In the genomic region with DNA sequence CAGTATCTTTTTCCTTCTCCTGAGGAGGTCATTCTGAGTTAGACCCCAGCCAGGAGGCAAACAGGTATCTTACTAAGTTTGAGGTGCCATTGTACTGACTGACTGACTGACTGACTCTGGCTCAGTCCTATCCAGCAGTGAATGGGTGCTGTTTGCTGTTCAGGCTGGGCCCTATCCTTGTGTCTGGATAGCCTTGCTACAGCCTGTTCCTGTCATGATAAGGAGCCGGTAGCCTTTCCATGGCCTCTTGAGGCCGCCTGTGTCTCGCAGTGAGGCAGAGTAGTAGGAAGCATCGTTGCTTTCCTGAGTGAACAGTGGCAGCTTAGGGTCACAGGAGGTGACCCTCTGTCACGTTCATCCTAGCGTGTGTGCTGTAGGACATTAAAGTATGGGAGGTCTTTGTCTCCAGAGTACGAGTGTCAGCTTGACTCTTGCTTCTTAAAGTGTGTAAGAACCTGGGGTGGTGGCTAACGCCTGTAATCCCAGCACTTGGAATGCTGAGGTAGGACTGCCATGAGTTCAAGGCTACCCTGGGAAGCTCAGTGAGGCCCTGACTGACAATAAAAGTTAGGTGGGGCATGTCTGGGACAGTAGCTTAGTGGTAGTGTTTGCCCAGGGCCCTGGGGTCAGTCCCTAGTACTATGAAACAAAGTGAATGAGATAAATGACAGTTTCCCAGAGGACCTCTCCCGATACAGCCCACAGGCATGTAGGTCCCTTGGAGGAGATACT, we compare ENCODE assay signal across 16 mouse cellular contexts. TPM values are rescaled to one million over a fixed set of nuclear protein-coding genes. Genes with fewer than 3 reads are reported as not detected.
DNase-seq lines count a peak whose midpoint lies in the region; ATAC-seq and TF ChIP-seq lines count a peak whose summit lies in the region.
"Had no signal": no experiment of that assay in that cellular context is flagged by ENCODE, and none has a peak within 500 bp of the region (broad histone marks: within the 10 kb centered on the region; RNA-seq: fewer than 3 reads in every experiment).

No protein-coding gene starts in this region.

- peaks cover 15% of the 10 kb centered on the region for H3K4me1 ChIP-seq in heart, embryonic 12.5 days (replicated peaks)
- H3K4me1 ChIP-seq in bone marrow, adult 2 months (ENCODE audit: control insufficient read depth, insufficient read depth, low read length): peaks cover 17% of the 10 kb centered on the region
- H3K4me1 ChIP-seq in liver, postnatal 0 days (ENCODE audit: insufficient read depth): peaks cover 55% of the 10 kb centered on the region
- H3K4me1 ChIP-seq: forebrain, embryonic 15.5 days had no signal

- no peak for TF ChIP-seq POLR2A in bone marrow, adult 2 months (IDR thresholded peaks at IDR 0.05; ENCODE audit: borderline replicate concordance, control insufficient read depth, low read depth, low read length)

- H3K36me3 ChIP-seq in heart, embryonic 12.5 days: peaks cover 77% of the 10 kb centered on the region
- peaks cover 55% of the 10 kb centered on the region for H3K36me3 ChIP-seq in liver, postnatal 0 days (replicated peaks; ENCODE audit: insufficient read depth, low read length)

- no peak for DNase-seq in heart, adult 18-20 months
- DNase-seq in liver, postnatal 0 days: peak; percentile 51
- no peak for DNase-seq in adrenal gland, adult 8-10 months
- DNase-seq in kidney, postnatal 36 days: no peak
- DNase-seq in left cerebral cortex, adult 18-20 months (ENCODE audit: low spot score in 2 of 2): no peak
- DNase-seq: adrenal gland, adult 2 months; gastrocnemius, postnatal 10 days; kidney, adult 18-20 months; lung, adult 18-20 months; right cerebral cortex, adult 18-20 months had no signal

- no peak overlapping the region; the same call in 1 of the 2 replicates for H3K27ac ChIP-seq in heart, embryonic 12.5 days (ENCODE audit: poor library complexity, severe bottlenecking)
- peak overlapping the region; percentile 63; the same call in 1 of the 2 replicates for H3K27ac ChIP-seq in bone marrow, adult 2 months (ENCODE audit: control insufficient read depth, insufficient read depth, low read depth, low read length, poor library complexity)
- peak overlapping the region; percentile 74 for H3K27ac ChIP-seq in liver, postnatal 0 days (ENCODE audit: low read depth)
- H3K27ac ChIP-seq: embryonic facial prominence, embryonic 15.5 days; forebrain, embryonic 15.5 days; heart, embryonic 13.5 days had no signal

- H3K4me2 ChIP-seq in heart, embryonic 12.5 days: no peak overlapping the region
- H3K4me2 ChIP-seq in liver, postnatal 0 days (ENCODE audit: low read depth, low read length): no peak overlapping the region
- H3K4me2 ChIP-seq: embryonic facial prominence, embryonic 15.5 days; forebrain, embryonic 15.5 days; heart, embryonic 13.5 days had no signal

- 41% methylated on average over 9 of the region's 9 CpGs for WGBS in heart, embryonic 12.5 days
- 74% methylated on average over 9 of the region's 9 CpGs for WGBS in bone marrow, adult 2 months
- 58% methylated on average over 9 of the region's 9 CpGs for WGBS in liver, postnatal 0 days (ENCODE audit: insufficient replicate concordance)

- no peak overlapping the region; the same call in 1 of the 2 replicates for H3K9ac ChIP-seq in heart, embryonic 12.5 days
- peak overlapping the region; percentile 5 for H3K9ac ChIP-seq in liver, postnatal 0 days (replicated peaks)
- H3K9ac ChIP-seq: embryonic facial prominence, embryonic 15.5 days; forebrain, embryonic 15.5 days; heart, embryonic 13.5 days had no signal

- no peak for TF ChIP-seq CTCF in bone marrow, adult 2 months (IDR thresholded peaks at IDR 0.05; ENCODE audit: control insufficient read depth, insufficient read depth, low read length)
- TF ChIP-seq CTCF in liver, postnatal 0 days (IDR thresholded peaks at IDR 0.05; ENCODE audit: low read depth): peak; percentile 38

- H3K27me3 ChIP-seq in heart, embryonic 12.5 days (replicated peaks): no peaks in the 10 kb centered on the region
- H3K27me3 ChIP-seq in liver, postnatal 0 days (ENCODE audit: insufficient read depth, low read length): no peaks in the 10 kb centered on the region
- H3K27me3 ChIP-seq: embryonic facial prominence, embryonic 15.5 days; forebrain, embryonic 15.5 days; heart, embryonic 13.5 days had no signal

- ATAC-seq in heart, embryonic 12.5 days (ENCODE audit: insufficient number of reproducible peaks, low FRiP score): 0 out of 2 replicates have a peak, but pooled peaks have one; percentile 40
- ATAC-seq in erythroid progenitor cell, adult 5-6 weeks (replicated peaks; ENCODE audit: low FRiP score, poor library complexity, severe bottlenecking): peak; percentile 69
- ATAC-seq in liver, postnatal 0 days: peak; percentile 68
- ATAC-seq: forebrain, embryonic 15.5 days had no signal

- peak; percentile 86 for TF ChIP-seq EP300 in liver, postnatal 0 days (IDR thresholded peaks at IDR 0.05; ENCODE audit: low read depth)

- no peak overlapping the region for H3K4me3 ChIP-seq in heart, embryonic 12.5 days
- no peak overlapping the region for H3K4me3 ChIP-seq in bone marrow, adult 2 months (replicated peaks; ENCODE audit: control insufficient read depth, low read depth, low read length)
- no peak overlapping the region for H3K4me3 ChIP-seq in liver, postnatal 0 days (ENCODE audit: low read depth, low read length)
- H3K4me3 ChIP-seq: embryonic facial prominence, embryonic 15.5 days; forebrain, embryonic 15.5 days; heart, embryonic 13.5 days had no signal

- no peaks in the 10 kb centered on the region for H3K9me3 ChIP-seq in heart, embryonic 12.5 days (replicated peaks)
- H3K9me3 ChIP-seq in liver, postnatal 0 days (ENCODE audit: low read length): no peaks in the 10 kb centered on the region
- H3K9me3 ChIP-seq: embryonic facial prominence, embryonic 15.5 days; forebrain, embryonic 15.5 days; heart, embryonic 13.5 days had no signal

RNA-seq across cellular contexts. Expression of gene Dnajc11, which starts 24.3 kb away (rescaled TPM):
- 61.1 and 63.8 TPM in 2 replicates for polyA plus RNA-seq in heart, embryonic 12.5 days (2016; fragmentation: Nextera tagmentation; extraction: Ambion mirVana)
- 100 to 1,000 TPM in 1 of 2 experiments, 10 to 100 TPM in 1; 81.4 to 103 TPM for total RNA-seq in heart, adult 18-20 months (2021)
- 50.8 and 79.8 TPM in 2 replicates for polyA plus RNA-seq in bone marrow, adult 2 months (2011; ENCODE audit: insufficient read depth, insufficient read length, low replicate concordance, missing spikeins)
- 41.9 and 46.9 TPM in 2 replicates for total RNA-seq in erythroid progenitor cell, adult 5-6 weeks (2015; ENCODE audit: low replicate concordance)
- total RNA-seq in erythroid progenitor cell, adult 5-6 weeks (2017; ENCODE audit: low replicate concordance): 72.3 and 79.2 TPM in 2 replicates
- polyA plus RNA-seq in liver, postnatal 0 days (2015; fragmentation: Nextera tagmentation; extraction: Ambion mirVana): 28.8 and 29.2 TPM in 2 replicates
- 100 to 1,000 TPM in 2 of 4 experiments, 10 to 100 TPM in 2; 84.6 to 116 (median 104) TPM for total RNA-seq in adrenal gland, adult 8-10 months (2022)
- total RNA-seq in left cerebral cortex, adult 18-20 months (2021): 10 to 100 TPM; 58.6 to 61.5 TPM

RNA-seq across cellular contexts. Expression of gene Thap3, which starts 31.0 kb away (rescaled TPM):
- polyA plus RNA-seq in heart, embryonic 12.5 days (2016; fragmentation: Nextera tagmentation; extraction: Ambion mirVana): 25.2 and 26.6 TPM in 2 replicates
- total RNA-seq in heart, adult 18-20 months (2021): 10 to 100 TPM; 10.5 to 14.9 TPM
- polyA plus RNA-seq in bone marrow, adult 2 months (2011; ENCODE audit: insufficient read depth, insufficient read length, low replicate concordance, missing spikeins): 16.4 and 23.6 TPM in 2 replicates
- total RNA-seq in erythroid progenitor cell, adult 5-6 weeks (2015; ENCODE audit: low replicate concordance): 6.8 TPM in 1 of 2 replicates, not detected in the other
- 4.0 TPM in 1 of 2 replicates, not detected in the other for total RNA-seq in erythroid progenitor cell, adult 5-6 weeks (2017; ENCODE audit: low replicate concordance)
- polyA plus RNA-seq in liver, postnatal 0 days (2015; fragmentation: Nextera tagmentation; extraction: Ambion mirVana): 5.7 and 6.8 TPM in 2 replicates
- 10 to 100 TPM; 25.7 to 46.9 (median 36.6) TPM for total RNA-seq in adrenal gland, adult 8-10 months (2022)
- total RNA-seq in left cerebral cortex, adult 18-20 months (2021): 10 to 100 TPM; 16.9 to 23.7 TPM

RNA-seq across cellular contexts. Expression of gene Phf13, which starts 38.3 kb away (rescaled TPM):
- 26.7 and 27.0 TPM in 2 replicates for polyA plus RNA-seq in heart, embryonic 12.5 days (2016; fragmentation: Nextera tagmentation; extraction: Ambion mirVana)
- total RNA-seq in heart, adult 18-20 months (2021): 1 to 10 TPM; 5.4 to 5.9 TPM
- polyA plus RNA-seq in bone marrow, adult 2 months (2011; ENCODE audit: insufficient read depth, insufficient read length, low replicate concordance, missing spikeins): 1.9 and 2.8 TPM in 2 replicates
- total RNA-seq in erythroid progenitor cell, adult 5-6 weeks (2015; ENCODE audit: low replicate concordance): 2.5 and 2.9 TPM in 2 replicates
- 0.83 and 4.6 TPM in 2 replicates for total RNA-seq in erythroid progenitor cell, adult 5-6 weeks (2017; ENCODE audit: low replicate concordance)
- 3.6 and 4.1 TPM in 2 replicates for polyA plus RNA-seq in liver, postnatal 0 days (2015; fragmentation: Nextera tagmentation; extraction: Ambion mirVana)
- 10 to 100 TPM; 14.0 to 20.5 (median 18.6) TPM for total RNA-seq in adrenal gland, adult 8-10 months (2022)
- 10 to 100 TPM; 17.8 to 19.5 TPM for total RNA-seq in left cerebral cortex, adult 18-20 months (2021)

RNA-seq across cellular contexts. Expression of gene Klhl21, which starts 50.9 kb away (rescaled TPM):
- 41.0 and 41.4 TPM in 2 replicates for polyA plus RNA-seq in heart, embryonic 12.5 days (2016; fragmentation: Nextera tagmentation; extraction: Ambion mirVana)
- total RNA-seq in heart, adult 18-20 months (2021): 10 to 100 TPM; 82.1 to 83.9 TPM
- 3.5 and 6.6 TPM in 2 replicates for polyA plus RNA-seq in bone marrow, adult 2 months (2011; ENCODE audit: insufficient read depth, insufficient read length, low replicate concordance, missing spikeins)
- total RNA-seq in erythroid progenitor cell, adult 5-6 weeks (2015; ENCODE audit: low replicate concordance): 1.3 and 2.9 TPM in 2 replicates
- total RNA-seq in erythroid progenitor cell, adult 5-6 weeks (2017; ENCODE audit: low replicate concordance): 0.91 and 1.0 TPM in 2 replicates
- 4.2 TPM in 2 replicates for polyA plus RNA-seq in liver, postnatal 0 days (2015; fragmentation: Nextera tagmentation; extraction: Ambion mirVana)
- total RNA-seq in adrenal gland, adult 8-10 months (2022): 10 to 100 TPM; 23.9 to 34.2 (median 31.1) TPM
- 10 to 100 TPM; 20.2 to 20.3 TPM for total RNA-seq in left cerebral cortex, adult 18-20 months (2021)
